Mouse (Mus musculus): ENCODE results near the gene Phlpp1. TPM values are rescaled to one million over a fixed set of nuclear protein-coding genes. Genes with fewer than 3 reads are reported as not detected.

Phlpp1 gene
- polyA plus RNA-seq, 1 experiment from 2014 or later = 3.5 TPM

GRCm38 (mm10) chr1:106169741-106170265 is 1.7 kb upstream of the Phlpp1 start:
- H3K4me2 ChIP-seq = no peak overlapping the region
- no peaks in the 10 kb centered on the region for H3K27me3 ChIP-seq (replicated peaks)
- no peaks in the 10 kb centered on the region for H3K9me3 ChIP-seq
- no peak overlapping the region for H3K27ac ChIP-seq
- ATAC-seq (ENCODE audit: insufficient read depth, low FRiP score, low read depth) = no peak
- no peak overlapping the region for H3K9ac ChIP-seq
- 80% methylated on average over 5 of the region's 5 CpGs for WGBS
- no peaks in the 10 kb centered on the region for H3K36me3 ChIP-seq
- H3K4me1 ChIP-seq = peaks cover 8% of the 10 kb centered on the region; the same call in 1 of the 2 replicates
- no peak overlapping the region for H3K4me3 ChIP-seq (replicated peaks)

- under 1% methylated on average over 61 of the region's 77 CpGs for WGBS
- H3K4me2 ChIP-seq = peak overlapping the region; percentile 83
These were observed 864 bp downstream of the Phlpp1 start for GRCm38 (mm10) chr1:106172301-106172930.

GRCm38 (mm10) chr1:106172931-106173371 is 1.4 kb downstream of the Phlpp1 start:
- peak overlapping the region; percentile 84 for H3K9ac ChIP-seq
- H3K9me3 ChIP-seq = no peaks in the 10 kb centered on the region
- H3K27ac ChIP-seq = no peak overlapping the region; the same call in 1 of the 2 replicates
- peak overlapping the region; percentile 81 for H3K4me3 ChIP-seq (replicated peaks)
- H3K27me3 ChIP-seq (replicated peaks) = no peaks in the 10 kb centered on the region
- no peaks in the 10 kb centered on the region for H3K36me3 ChIP-seq
- H3K4me1 ChIP-seq = peaks cover 8% of the 10 kb centered on the region; the same call in 1 of the 2 replicates
- ATAC-seq (ENCODE audit: insufficient read depth, low FRiP score, low read depth) = no peak
- under 1% methylated on average over 47 of the region's 47 CpGs for WGBS
- peak overlapping the region; percentile 83 for H3K4me2 ChIP-seq

More at GRCm38 (mm10) chr1:106172301-106172930, 864 bp downstream of the Phlpp1 start:
- no peak for ATAC-seq (ENCODE audit: insufficient read depth, low FRiP score, low read depth)
- Histone ChIP-seq H3K27ac (peak overlapping the region; percentile 89), H3K9me3 (no peaks in the 10 kb centered on the region), H3K9ac (peak overlapping the region; percentile 84), H3K4me1 (peaks cover 8% of the 10 kb centered on the region; the same call in 1 of the 2 replicates), H3K27me3 (replicated peaks) (no peaks in the 10 kb centered on the region), H3K36me3 (no peaks in the 10 kb centered on the region), H3K4me3 (replicated peaks) (peak overlapping the region; percentile 81)

GRCm38 (mm10) chr1:106173621-106174156 is 2.1 kb downstream of the Phlpp1 start:
- peaks cover 8% of the 10 kb centered on the region; the same call in 1 of the 2 replicates for H3K4me1 ChIP-seq
- H3K27me3 ChIP-seq (replicated peaks) = no peaks in the 10 kb centered on the region
- H3K4me2 ChIP-seq = peak overlapping the region; percentile 83
- H3K27ac ChIP-seq = no peak overlapping the region
- H3K9ac ChIP-seq = peak overlapping the region; percentile 84; the same call in 1 of the 2 replicates
- no peaks in the 10 kb centered on the region for H3K36me3 ChIP-seq
- ATAC-seq (ENCODE audit: insufficient read depth, low FRiP score, low read depth) = no peak
- H3K4me3 ChIP-seq (replicated peaks) = peak overlapping the region; percentile 81
- 52% methylated on average over 9 of the region's 9 CpGs for WGBS
- H3K9me3 ChIP-seq = no peaks in the 10 kb centered on the region

DNA sequence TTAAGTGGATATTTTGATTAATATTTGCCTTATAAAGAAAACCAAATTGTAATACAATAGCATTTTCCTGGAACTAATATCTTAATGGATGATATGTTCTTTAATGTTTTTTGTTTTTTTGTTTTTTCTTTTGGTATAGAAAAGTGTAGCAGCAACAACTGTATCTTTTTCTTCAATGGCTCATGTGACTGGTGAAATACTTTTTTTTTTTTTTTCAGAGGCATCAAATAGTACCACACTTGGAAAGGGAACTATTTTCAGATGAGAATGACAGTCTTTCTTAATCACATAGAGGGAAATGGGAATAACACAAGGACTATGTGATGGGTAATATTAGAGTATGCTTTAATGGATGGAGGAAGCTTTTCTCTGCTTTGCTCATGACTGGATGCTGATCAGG is 3.0 kb downstream of the Phlpp1 start:
- Histone ChIP-seq H3K4me1 (peaks cover 8% of the 10 kb centered on the region; the same call in 1 of the 2 replicates), H3K36me3 (no peaks in the 10 kb centered on the region), H3K27me3 (replicated peaks) (no peaks in the 10 kb centered on the region), H3K9ac (no peak overlapping the region), H3K4me2 (peak overlapping the region; percentile 32; the same call in 1 of the 2 replicates), H3K9me3 (no peaks in the 10 kb centered on the region), H3K4me3 (replicated peaks) (no peak overlapping the region), H3K27ac (no peak overlapping the region)
- no peak for ATAC-seq (ENCODE audit: insufficient read depth, low FRiP score, low read depth)

DNA sequence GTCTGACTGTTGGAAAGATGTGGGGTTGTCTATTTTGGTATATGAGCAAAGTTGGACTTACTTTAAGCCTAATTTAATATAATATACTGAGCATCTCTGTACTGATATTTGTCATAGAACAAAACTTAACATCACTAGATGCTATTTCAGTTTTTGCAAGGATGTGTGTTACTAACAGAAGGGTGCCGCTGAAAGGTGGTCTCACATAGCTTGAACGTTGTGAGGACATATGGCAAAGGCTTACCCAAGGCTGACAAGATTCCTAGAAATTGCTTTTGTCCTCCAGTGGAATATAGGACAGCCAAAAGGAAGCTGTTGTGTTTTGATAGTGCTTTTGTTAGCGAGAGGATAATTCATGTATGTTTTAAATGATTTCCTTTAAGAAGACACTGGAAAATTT is 3.8 kb downstream of the Phlpp1 start:
- no peaks in the 10 kb centered on the region for H3K36me3 ChIP-seq
- H3K4me2 ChIP-seq = no peak overlapping the region
- H3K27ac ChIP-seq = no peak overlapping the region
- 71% methylated on average over 3 of the region's 3 CpGs for WGBS
- H3K27me3 ChIP-seq (replicated peaks) = no peaks in the 10 kb centered on the region
- H3K4me1 ChIP-seq = peaks cover 8% of the 10 kb centered on the region; the same call in 1 of the 2 replicates
- H3K9me3 ChIP-seq = no peaks in the 10 kb centered on the region
- no peak overlapping the region for H3K9ac ChIP-seq
- no peak for ATAC-seq (ENCODE audit: insufficient read depth, low FRiP score, low read depth)
- H3K4me3 ChIP-seq (replicated peaks) = no peak overlapping the region

DNA sequence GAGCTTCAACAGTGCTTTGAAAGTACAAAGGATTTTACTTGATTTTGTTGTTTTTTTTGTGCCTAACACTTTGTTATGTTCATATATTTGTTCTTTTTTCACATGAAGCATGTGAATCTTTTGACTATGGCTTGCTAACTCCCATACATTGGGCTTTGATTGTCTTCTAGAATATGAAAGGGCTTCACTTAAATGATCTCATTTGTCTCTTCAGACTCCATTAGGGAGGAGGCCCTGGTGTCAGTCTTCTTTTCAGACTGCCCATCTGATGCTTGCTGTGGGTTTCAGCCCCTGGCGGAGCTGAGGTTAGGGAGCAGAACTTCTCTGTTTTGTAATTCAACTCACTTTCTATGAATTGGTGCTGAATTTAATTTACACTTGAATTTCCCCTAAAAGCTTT is 5.2 kb downstream of the Phlpp1 start:
- H3K9ac ChIP-seq = no peak overlapping the region
- no peak overlapping the region for H3K4me2 ChIP-seq
- 86% methylated on average over 1 of the region's 1 CpGs for WGBS
- H3K4me1 ChIP-seq = peaks cover 8% of the 10 kb centered on the region; the same call in 1 of the 2 replicates
- no peak for ATAC-seq (ENCODE audit: insufficient read depth, low FRiP score, low read depth)
- H3K4me3 ChIP-seq (replicated peaks) = no peak overlapping the region
- no peak overlapping the region for H3K27ac ChIP-seq
- H3K9me3 ChIP-seq = no peaks in the 10 kb centered on the region
- no peaks in the 10 kb centered on the region for H3K27me3 ChIP-seq (replicated peaks)
- H3K36me3 ChIP-seq = no peaks in the 10 kb centered on the region

GRCm38 (mm10) chr1:106177868-106178790 is 6.6 kb downstream of the Phlpp1 start:
- H3K4me1 ChIP-seq = peaks cover 4% of the 10 kb centered on the region; the same call in 1 of the 2 replicates
- no peak overlapping the region for H3K9ac ChIP-seq
- no peak for ATAC-seq (ENCODE audit: insufficient read depth, low FRiP score, low read depth)
- H3K4me2 ChIP-seq = no peak overlapping the region
- H3K4me3 ChIP-seq (replicated peaks) = no peak overlapping the region
- H3K27me3 ChIP-seq (replicated peaks) = no peaks in the 10 kb centered on the region
- H3K27ac ChIP-seq = no peak overlapping the region
- H3K9me3 ChIP-seq = no peaks in the 10 kb centered on the region
- WGBS = 63% methylated on average over 8 of the region's 8 CpGs
- no peaks in the 10 kb centered on the region for H3K36me3 ChIP-seq

DNA sequence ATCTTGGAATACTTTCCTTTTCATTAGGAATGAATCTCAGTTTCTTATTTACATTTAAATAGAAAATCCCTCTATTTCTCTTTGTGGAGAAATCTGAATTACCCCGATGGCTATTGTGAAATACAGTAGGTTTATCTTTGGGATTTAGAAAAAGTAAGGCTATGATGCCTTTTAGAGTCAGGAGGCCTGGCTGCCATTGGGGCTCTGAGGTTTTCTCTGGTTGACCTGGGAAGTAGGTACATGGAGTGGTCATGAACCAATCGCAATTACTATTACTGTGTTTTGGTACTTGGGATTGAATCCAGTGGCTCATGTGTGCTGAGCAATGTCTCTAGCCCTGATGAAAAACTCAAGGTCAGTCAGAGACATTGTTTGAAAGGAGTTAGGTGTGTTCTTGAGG is 12.1 kb downstream of the Phlpp1 start:
- no peak for ATAC-seq (ENCODE audit: insufficient read depth, low FRiP score, low read depth)
- H3K4me1 ChIP-seq = no peaks in the 10 kb centered on the region
- no peaks in the 10 kb centered on the region for H3K9me3 ChIP-seq
- no peak overlapping the region for H3K4me3 ChIP-seq (replicated peaks)
- WGBS = 96% methylated on average over 2 of the region's 2 CpGs
- no peaks in the 10 kb centered on the region for H3K27me3 ChIP-seq (replicated peaks)
- no peak overlapping the region for H3K9ac ChIP-seq
- no peaks in the 10 kb centered on the region for H3K36me3 ChIP-seq
- no peak overlapping the region for H3K27ac ChIP-seq
- no peak overlapping the region for H3K4me2 ChIP-seq

- Histone ChIP-seq H3K27ac (no peak overlapping the region), H3K4me1 (no peaks in the 10 kb centered on the region), H3K27me3 (replicated peaks) (no peaks in the 10 kb centered on the region), H3K36me3 (no peaks in the 10 kb centered on the region), H3K4me3 (replicated peaks) (no peak overlapping the region), H3K4me2 (no peak overlapping the region), H3K9ac (no peak overlapping the region), H3K9me3 (no peaks in the 10 kb centered on the region)
- ATAC-seq (ENCODE audit: insufficient read depth, low FRiP score, low read depth) = no peak
- whole genome bisulfite sequencing = 64% methylated on average over 4 of the region's 4 CpGs
These were observed 13.4 kb downstream of the Phlpp1 start for GRCm38 (mm10) chr1:106184780-106185460.

DNA sequence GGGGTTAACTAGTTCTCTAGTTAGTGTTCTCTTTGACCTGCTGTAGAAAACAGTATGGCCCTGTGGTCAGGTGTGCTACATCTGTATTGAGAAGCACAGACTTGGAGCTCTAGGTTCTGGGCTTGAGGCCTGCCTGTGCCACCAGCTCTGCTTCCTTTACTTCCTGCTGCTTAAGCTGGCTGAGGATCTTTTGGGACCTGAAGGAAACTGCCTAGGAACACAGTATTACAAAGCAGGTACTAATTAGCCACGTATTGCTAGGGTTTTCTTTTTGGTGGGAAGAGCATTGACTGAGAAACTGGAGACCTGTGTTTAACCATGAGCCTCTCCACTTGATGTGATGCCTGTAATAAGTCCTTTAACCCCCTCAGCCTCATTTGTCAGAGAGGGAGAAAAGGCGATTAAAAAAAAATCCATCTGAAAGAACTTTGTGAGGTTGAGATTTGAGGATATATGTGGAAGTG is 13.9 kb downstream of the Phlpp1 start:
- no peak overlapping the region for H3K27ac ChIP-seq
- no peaks in the 10 kb centered on the region for H3K4me1 ChIP-seq
- H3K4me3 ChIP-seq (replicated peaks) = no peak overlapping the region
- H3K9ac ChIP-seq = no peak overlapping the region
- no peaks in the 10 kb centered on the region for H3K36me3 ChIP-seq
- no peak overlapping the region for H3K4me2 ChIP-seq
- no peaks in the 10 kb centered on the region for H3K27me3 ChIP-seq (replicated peaks)
- no peaks in the 10 kb centered on the region for H3K9me3 ChIP-seq
- 60% methylated on average over 2 of the region's 2 CpGs for WGBS
- no peak for ATAC-seq (ENCODE audit: insufficient read depth, low FRiP score, low read depth)
